Mouse (Mus musculus): ENCODE results near the gene Gopc.
A peak's percentile ranks its signal among the peaks of the same experiment; 100 is the strongest.

Gene Gopc

DNA sequence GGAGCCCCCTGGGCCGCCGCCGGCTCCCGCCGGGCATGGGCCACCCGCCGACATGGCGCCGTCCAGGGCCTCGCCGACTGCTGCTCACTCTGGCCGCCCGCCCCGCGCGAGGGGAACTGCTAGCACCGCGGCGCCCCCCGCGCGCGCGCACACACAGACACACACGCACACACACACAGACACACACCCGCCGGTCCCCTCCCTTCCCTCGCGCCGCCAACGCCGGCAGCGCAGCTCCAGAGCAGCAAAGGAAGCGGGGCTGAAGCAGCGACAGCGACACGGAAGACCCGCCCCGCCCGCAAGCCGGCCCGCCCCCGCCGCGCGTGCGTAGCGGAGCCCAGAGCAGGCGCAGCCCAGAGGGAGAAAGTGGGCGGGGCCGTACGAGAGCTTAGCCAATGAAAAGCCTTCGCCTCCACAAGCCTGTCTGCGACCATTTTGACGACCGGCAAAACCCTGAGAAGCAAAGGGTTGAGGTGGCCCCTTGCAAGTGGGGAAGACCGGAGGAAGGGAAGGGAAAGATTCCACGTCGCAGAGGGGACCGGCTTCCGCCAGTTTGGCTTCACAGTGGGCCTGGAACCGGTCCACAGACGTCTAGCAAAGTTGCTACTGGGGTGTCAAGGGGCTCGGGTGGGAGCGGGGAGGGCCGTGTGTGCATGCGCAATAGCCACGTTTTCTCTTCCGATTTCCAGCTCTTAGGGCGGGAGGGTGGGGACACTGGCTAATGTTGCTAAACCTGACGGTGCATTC, at the start of gene Gopc:
Gopc (minus strand) TSS at position 280 of the 747 bp plus-strand sequence.
- DNase-seq, result peak; percentile 97

- DNase-seq, result no peak
Observed at GRCm38 (mm10) chr10:52430953-52431352, 49.0 kb upstream of the Gopc start.

GRCm38 (mm10) chr10:52427634-52428415, 45.9 kb upstream of the Gopc start:
- no peak for DNase-seq

DNA sequence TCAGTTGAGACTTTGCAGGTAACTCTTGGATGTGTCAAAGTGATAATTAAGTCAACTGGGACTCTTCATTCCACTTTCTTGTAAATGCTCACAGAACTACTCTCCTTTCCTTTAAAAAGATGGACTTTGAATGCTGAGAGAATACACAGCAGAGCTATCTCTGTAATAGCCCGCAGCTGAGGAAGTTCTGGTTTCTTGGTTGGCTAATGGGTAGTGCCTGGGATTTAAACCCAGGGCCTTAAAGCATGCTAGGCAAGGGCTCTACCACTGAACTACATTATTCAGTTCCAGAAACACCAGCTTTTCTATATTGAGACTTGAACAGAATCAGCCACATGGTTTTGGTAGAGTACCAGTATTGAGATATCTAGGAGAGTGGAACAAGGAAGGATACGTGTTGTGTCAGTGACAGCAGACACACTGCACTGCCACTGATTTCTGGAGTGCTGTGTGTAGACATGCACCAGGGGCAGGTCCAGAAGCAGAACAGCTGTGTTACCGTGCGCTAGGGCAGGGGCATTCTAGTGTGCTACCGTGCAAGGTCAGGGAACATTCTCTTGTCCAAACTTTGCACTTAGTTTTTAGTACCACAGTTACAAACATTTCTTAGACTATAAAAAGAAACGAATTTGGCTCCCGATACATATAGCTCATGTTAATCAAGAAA, 44.5 kb upstream of the Gopc start:
- DNase-seq, result no peak

DNA sequence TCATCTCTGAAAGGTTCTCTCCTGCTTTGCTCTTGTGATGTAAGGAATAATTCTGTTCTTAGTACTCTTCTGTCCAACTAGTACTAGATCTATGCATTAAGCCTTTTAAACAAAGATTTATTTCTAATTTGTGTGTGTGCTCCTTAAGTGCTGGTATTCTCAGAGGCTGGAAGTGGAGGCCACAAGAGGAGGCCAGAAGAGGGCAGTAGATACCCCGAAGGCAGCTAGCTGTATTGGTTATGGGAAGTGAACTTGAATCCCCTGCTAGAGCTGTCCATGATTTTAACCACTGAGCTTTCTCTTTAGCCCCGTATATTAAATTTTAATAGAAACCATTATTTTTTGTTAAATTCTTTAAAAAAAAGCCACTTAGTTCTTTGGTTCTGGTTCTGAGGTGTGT, 41.2 kb upstream of the Gopc start:
- no peak for DNase-seq

DNA sequence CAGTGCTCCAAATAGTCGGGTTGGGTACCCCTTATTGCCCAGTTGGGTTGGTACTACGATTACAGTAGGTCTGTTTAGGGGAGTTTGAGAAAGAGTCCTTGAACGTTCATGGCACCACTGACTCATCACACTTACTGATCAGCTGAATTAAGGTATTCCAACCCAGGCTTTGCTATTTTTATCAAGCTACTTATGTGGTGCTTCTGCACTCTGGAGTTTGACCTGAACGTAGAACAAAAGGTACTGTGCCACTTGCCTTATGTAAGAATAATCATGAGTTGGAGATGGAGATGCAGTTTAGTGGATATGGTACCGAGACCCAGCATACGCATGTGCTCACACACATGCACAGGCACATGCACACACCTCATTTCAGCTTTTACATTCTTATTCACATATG, 39.8 kb upstream of the Gopc start:
- no peak for DNase-seq

DNA sequence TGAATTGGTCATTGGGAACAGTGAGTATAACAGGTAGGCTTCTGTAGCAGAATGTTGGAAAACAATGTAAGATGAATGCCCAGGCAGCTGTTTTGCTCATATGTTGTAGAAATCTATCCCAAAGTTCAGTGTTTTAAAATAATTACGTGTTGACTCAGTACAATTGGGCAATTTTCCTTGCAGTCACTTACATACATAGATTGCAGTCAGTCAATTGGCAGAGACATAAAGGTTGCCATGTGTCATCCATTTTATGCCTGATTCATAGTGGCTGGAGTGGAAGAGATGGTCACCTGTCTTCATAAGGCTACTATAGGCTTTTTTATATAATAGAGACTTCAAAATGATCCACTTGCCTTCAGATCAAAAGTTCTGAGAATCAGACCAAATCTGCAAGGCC, 38.6 kb upstream of the Gopc start:
- DNase-seq, result no peak

DNA sequence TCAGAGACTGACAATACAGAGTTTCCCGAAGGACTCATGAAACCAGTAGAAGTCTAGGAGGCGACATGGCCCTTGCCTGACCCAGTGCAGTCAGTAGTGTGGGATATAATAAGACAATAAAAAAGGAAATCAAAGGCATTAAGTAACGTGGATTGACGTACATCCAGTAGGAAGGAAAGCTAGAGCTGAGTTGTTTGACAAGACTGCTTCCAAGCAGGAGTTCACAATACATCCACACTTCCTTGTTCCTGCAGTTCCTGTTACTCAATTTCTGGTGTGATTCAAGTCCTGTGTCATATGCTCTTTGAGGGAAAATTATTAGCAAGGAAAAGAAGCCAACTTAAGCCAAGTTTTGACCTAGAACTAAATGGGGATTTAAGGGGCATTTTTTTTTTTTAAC, 37.5 kb upstream of the Gopc start:
- no peak for DNase-seq

- DNase-seq, result no peak
Observed at GRCm38 (mm10) chr10:52418931-52419330, 37.0 kb upstream of the Gopc start.

GRCm38 (mm10) chr10:52417998-52418860, 36.3 kb upstream of the Gopc start:
- DNase-seq, result no peak

GRCm38 (mm10) chr10:52417299-52417997, 35.5 kb upstream of the Gopc start, which contains the start of gene Nus1:
Gene Nus1 (plus strand): TSS chr10:52417547.
- peak; percentile 99 for DNase-seq

- no peak for DNase-seq
Observed at GRCm38 (mm10) chr10:52416458-52416857, 34.5 kb upstream of the Gopc start.

DNA sequence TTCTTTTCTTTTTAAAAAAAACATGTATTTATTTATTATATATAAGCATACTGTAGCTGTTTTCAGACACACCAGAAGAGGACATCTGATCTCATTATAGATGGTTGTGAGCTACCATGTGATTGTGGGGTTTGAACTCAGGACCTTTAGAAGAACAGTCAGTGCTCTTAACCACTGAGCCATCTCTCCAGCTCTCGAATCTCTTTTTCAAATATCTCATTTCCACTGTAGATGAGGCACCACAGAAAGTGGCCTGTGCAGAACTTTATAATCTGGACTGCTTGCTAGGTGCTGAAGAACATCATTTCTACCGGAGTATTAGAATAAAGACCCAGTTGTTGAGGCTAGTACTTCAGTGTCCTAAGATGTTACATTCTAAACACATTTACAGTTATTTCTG, 33.1 kb upstream of the Gopc start:
- no peak for DNase-seq

DNA sequence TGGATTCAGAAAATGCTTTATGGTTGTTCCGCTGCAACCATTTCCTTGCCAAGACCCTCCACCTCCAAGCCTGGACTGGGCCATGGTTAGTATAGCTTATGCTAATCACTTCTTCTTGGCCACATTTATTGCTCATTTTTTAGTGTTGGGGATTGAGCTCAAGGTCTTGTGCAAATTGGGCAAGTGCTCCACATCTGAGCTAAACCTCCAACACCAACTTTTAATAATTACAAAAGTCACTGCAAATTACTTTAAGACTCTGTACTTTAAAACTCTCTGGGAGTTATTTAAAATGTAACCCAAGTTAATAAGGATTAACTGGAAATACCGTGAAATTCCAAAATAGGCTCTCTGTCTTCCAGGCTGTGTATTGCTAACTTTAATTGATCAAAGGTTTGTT, 25.6 kb upstream of the Gopc start:
- no peak for DNase-seq

DNA sequence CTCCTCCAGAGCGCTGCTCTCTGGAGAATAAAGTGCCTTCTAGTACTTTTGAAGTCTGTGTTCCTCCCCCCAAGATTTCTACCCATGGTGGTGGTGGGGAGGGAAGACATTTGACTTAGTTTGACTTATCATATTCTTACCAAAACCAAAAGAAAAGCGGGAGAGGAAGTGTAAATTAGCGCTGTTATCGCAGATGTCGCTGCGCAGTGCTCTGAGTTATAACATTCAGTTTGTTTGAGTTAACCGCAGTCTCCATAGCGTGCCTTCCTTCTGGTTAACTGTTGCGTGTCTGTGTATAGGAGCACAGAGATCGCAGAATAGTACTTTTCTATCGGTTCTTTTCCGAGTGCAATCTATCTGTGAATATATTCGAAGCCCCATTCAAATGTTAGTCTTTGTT, 23.2 kb upstream of the Gopc start:
- no peak for DNase-seq

DNA sequence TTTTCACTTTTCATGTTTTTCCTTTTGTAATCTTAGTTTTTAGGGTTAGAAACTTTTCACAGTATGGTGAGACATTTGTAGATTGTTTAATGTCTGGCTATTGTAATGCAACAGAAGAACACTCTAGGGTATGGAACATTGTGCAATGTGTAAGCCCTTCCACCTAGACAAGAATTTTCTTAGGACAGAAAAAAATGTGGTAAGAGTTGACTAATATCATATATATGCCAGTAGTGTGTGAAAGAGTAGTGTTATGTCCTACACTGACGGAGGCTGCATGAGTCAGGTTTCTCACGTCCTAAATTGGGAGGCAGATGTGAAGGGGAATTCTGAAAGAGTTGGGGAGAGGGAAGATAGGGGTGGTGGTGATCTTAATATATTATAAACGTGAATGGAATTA, 17.8 kb upstream of the Gopc start:
- no peak for DNase-seq

- DNase-seq, result no peak
Observed at GRCm38 (mm10) chr10:52398715-52399114, 16.8 kb upstream of the Gopc start.

GRCm38 (mm10) chr10:52396647-52397046, 14.7 kb upstream of the Gopc start:
- DNase-seq, result no peak

DNA sequence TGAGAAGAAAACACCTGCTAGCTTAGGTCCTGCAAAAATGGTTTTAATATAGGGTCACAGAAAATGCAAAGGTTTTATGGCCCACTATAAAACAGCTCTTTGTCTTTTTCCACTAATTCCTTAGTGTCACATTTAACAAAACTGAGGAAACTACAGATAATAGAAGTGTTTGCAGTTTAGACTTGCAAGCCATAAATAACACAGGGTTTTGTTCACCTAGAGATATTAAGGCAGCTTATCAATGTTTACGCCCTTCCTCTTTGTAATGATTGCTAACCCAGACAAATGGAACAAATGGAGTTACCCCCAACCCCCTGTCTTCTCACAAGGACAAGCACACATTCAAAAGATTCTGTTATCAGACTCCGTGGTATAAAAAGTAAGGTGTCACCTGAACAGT, 9.3 kb upstream of the Gopc start:
- no peak for DNase-seq

DNA sequence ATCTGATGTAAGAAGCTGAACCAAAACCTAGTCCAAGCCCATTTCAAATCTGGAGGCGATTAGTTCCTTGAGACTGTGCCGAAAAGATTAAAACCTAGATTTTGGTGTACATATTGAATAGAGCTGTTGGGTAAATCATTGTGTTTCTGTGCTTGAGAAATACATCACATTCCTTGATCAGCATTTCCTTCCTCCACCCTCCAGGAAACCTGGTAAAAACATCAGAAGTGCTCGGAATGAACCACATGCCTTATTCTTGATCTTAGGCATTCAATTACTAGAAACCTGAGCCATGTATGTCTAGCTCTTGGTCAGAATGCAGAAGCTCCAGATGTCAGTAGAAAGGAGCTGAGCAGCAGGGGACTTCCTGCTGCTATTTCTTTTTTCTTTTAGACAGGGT, 7.5 kb upstream of the Gopc start:
- no peak for DNase-seq

- no peak for DNase-seq
Observed at GRCm38 (mm10) chr10:52388922-52389430, 7.1 kb upstream of the Gopc start, which contains the start of gene Nepn. Gene Nepn (plus strand): TSS chr10:52388972.

GRCm38 (mm10) chr10:52387192-52387591, 5.3 kb upstream of the Gopc start:
- DNase-seq, result no peak

Data from right cerebral cortex, postnatal 4 days (tissue).